Mouse (Mus musculus) heart, embryonic 14.5 days (tissue): Measurements from ENCODE around the gene Taar2. TPM values are rescaled to one million over a fixed set of nuclear protein-coding genes. Genes with fewer than 3 reads are reported as not detected.

Source experiments
- ATAC-seq: fragments of 200-750 bp; cut with Nextera tagmentation; 2 replicates; pipeline ENCODE4 v1.8.0; 2017; ENCODE audit warnings: low read depth, moderate TSS enrichment; ENCODE audit not compliant: insufficient number of reproducible peaks, insufficient read depth, low FRiP score
- H3K27ac ChIP-seq, 2 experiments: fragments of 200-500 bp in 1 of 2; fragments of 300-500 bp in 1 of 2; sonication (generic) in 1 of 2; replicated peaks in 1 of 2; 2 replicates each; pipeline ENCODE4 v1.5.1; 2012 to 2014; ENCODE audit warnings: low read depth in 2 of 2, low read length in 2 of 2, control low read depth in 1 of 2, mild to moderate bottlenecking in 1 of 2, mixed read lengths in 1 of 2; ENCODE audit not compliant: control insufficient read depth in 1 of 2, insufficient read depth in 1 of 2
- H3K27me3 ChIP-seq: fragments of 300-500 bp; sonication (generic); 2 replicates; pipeline ENCODE4 v1.6.1; 2014; ENCODE audit warnings: mild to moderate bottlenecking, low read length, control low read depth; ENCODE audit not compliant: control insufficient read depth, insufficient read depth
- H3K36me3 ChIP-seq: fragments of 300-500 bp; sonication (generic); 2 replicates; pipeline ENCODE4 v1.6.1; 2014; ENCODE audit warnings: mild to moderate bottlenecking, control low read depth, low read length, mixed read lengths; ENCODE audit not compliant: control insufficient read depth, insufficient read depth
- H3K4me1 ChIP-seq, 2 experiments: fragments of 200-500 bp in 1 of 2; fragments of 300-500 bp in 1 of 2; sonication (generic) in 1 of 2; 2 replicates each; pipeline ENCODE4 v1.6.1; 2012 to 2014; ENCODE audit warnings: low read length in 2 of 2, control low read depth in 1 of 2, mixed read lengths in 1 of 2; ENCODE audit not compliant: control insufficient read depth in 2 of 2, insufficient read depth in 2 of 2
- H3K4me2 ChIP-seq: fragments of 300-500 bp; sonication (generic); 2 replicates; pipeline ENCODE4 v1.6.1; 2014; ENCODE audit warnings: mild to moderate bottlenecking, low read length
- H3K4me3 ChIP-seq, 2 experiments: fragments of 200-500 bp in 1 of 2; fragments of 300-500 bp in 1 of 2; sonication (generic) in 1 of 2; 2 replicates each; pipeline ENCODE4 v1.5.1; 2012 to 2014; ENCODE audit warnings: low read length in 2 of 2, mild to moderate bottlenecking in 2 of 2, control low read depth in 1 of 2, low read depth in 1 of 2, moderate library complexity in 1 of 2; ENCODE audit not compliant: control insufficient read depth in 1 of 2, insufficient read depth in 1 of 2
- H3K9ac ChIP-seq: fragments of 300-500 bp; sonication (generic); 2 replicates; pipeline ENCODE4 v1.6.1; 2014; ENCODE audit warnings: mild to moderate bottlenecking, low read length
- H3K9me3 ChIP-seq: fragments of 300-500 bp; sonication (generic); 2 replicates; pipeline ENCODE4 v1.6.1; 2016; ENCODE audit warnings: low read length, control low read depth; ENCODE audit not compliant: control insufficient read depth
- WGBS: fragments of 180-500 bp; shearing (Covaris S2); extraction: QIAGEN DNeasy Blood & Tissue Kit; methylation state at CpG from one replicate; pipeline ENCODE4 v1.1.7; 2014; 5-methylcytosine and 5-hydroxymethylcytosine counted together
- polyA plus RNA-seq: library from polyadenylated mRNA; unstranded; fragments of >200 nt; fragmentation: Nextera tagmentation; extraction: Ambion mirVana; gene quantifications from 2 replicates; pipeline ENCODE4 v1.2.1, GENCODE M21; 2014

The Taar2 gene
- polyA plus RNA-seq, 1 experiment from 2014 or later: not detected

DNA sequence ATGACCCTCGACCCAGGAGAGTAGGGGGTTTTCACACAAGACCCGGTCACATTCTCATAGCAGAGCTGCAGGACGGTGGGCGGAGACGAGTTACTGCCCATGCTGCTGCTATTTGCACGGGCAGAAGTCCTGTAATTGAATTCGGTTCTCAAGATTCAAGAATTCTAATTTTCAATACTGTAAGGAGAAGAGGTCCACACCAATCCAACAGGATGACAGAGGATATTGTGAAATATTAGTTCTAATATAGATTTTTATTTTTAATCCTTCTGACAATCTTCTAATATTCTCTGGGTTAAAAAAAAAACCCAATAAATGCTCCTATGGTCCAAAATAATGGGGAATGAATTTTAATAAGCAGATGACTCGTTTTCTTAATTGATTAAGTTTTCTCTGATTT is 47.2 kb downstream of the Taar2 start, which contains the start of gene Taar6:
Gene Taar6 (minus strand): TSS at position 101 of the 400 bp plus-strand sequence.
- WGBS: 68% methylated on average over 8 of the region's 8 CpGs
- no peaks in the 10 kb centered on the region for H3K36me3 ChIP-seq
- no peak within 1 kb of the TSS for H3K27ac ChIP-seq
- H3K4me2 ChIP-seq: no peak within 1 kb of the TSS
- H3K9me3 ChIP-seq: no peaks in the 10 kb centered on the region
- no peaks in the 10 kb centered on the region for H3K27me3 ChIP-seq
- no peak for ATAC-seq
- no peak within 1 kb of the TSS for H3K4me3 ChIP-seq
- no peaks in the 10 kb centered on the region for H3K4me1 ChIP-seq
- no peak within 1 kb of the TSS for H3K9ac ChIP-seq

DNA sequence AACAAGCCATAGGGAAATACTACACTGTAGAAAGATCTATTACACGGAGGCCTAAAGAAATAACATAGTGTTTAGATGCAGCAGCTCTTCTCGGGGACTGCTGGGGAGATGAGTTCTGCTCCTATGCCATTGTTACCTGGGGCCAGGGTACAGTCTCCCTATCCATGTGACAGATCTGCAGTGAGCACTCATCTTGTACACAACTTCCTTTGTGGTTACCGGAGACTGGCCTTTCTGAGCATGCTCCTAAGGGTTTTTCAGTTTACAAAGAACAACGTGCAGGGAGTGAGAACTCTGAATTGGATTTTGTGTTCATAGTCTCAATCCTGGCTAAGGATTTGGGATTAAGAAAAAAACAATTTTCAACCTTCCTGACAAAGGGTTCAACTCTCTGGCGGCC is 48.0 kb downstream of the Taar2 start:
- WGBS: 72% methylated on average over 5 of the region's 5 CpGs
- Histone ChIP-seq H3K9me3 (no peaks in the 10 kb centered on the region), H3K4me2 (no peak overlapping the region), H3K4me3 (no peak overlapping the region), H3K27ac (no peak overlapping the region), H3K9ac (no peak overlapping the region), H3K27me3 (no peaks in the 10 kb centered on the region), H3K36me3 (no peaks in the 10 kb centered on the region), H3K4me1 (no peaks in the 10 kb centered on the region)
- no peak for ATAC-seq

Other genes with a start within 250 kb of the Taar2 start
- 113 and 122 TPM in 2 replicates for gene Rps12, start 151.3 kb upstream of the Taar2 start, polyA plus RNA-seq
- gene Slc18b1, start 141.6 kb upstream of the Taar2 start, polyA plus RNA-seq: 9.3 and 11.4 TPM in 2 replicates
- gene Vnn3, start 87.1 kb upstream of the Taar2 start, polyA plus RNA-seq: 0.15 and 0.43 TPM in 2 replicates
- 3.7 and 4.5 TPM in 2 replicates for gene Vnn1, start 43.9 kb upstream of the Taar2 start, polyA plus RNA-seq
- not detected in 2 replicates for gene Taar1, start 18.2 kb upstream of the Taar2 start, polyA plus RNA-seq
- not detected in 2 replicates for gene Taar3, start 11.0 kb downstream of the Taar2 start, polyA plus RNA-seq
- not detected in 2 replicates for gene Taar4, start 21.9 kb downstream of the Taar2 start, polyA plus RNA-seq
- not detected in 2 replicates for gene Taar5, start 32.1 kb downstream of the Taar2 start, polyA plus RNA-seq
- not detected in 2 replicates for gene Taar6, start 47.1 kb downstream of the Taar2 start, polyA plus RNA-seq
- gene Taar7a, start 54.9 kb downstream of the Taar2 start, polyA plus RNA-seq: not detected in 2 replicates
- gene Taar7b, start 61.4 kb downstream of the Taar2 start, polyA plus RNA-seq: not detected in 2 replicates
- not detected in 2 replicates for gene Taar7d, start 88.7 kb downstream of the Taar2 start, polyA plus RNA-seq
- gene Taar7e, start 99.0 kb downstream of the Taar2 start, polyA plus RNA-seq: not detected in 2 replicates
- not detected in 2 replicates for gene Taar7f, start 110.9 kb downstream of the Taar2 start, polyA plus RNA-seq
- gene Taar8a, start 137.9 kb downstream of the Taar2 start, polyA plus RNA-seq: not detected in 2 replicates
- gene Taar8b, start 153.7 kb downstream of the Taar2 start, polyA plus RNA-seq: not detected in 2 replicates
- gene Taar8c, start 163.3 kb downstream of the Taar2 start, polyA plus RNA-seq: not detected in 2 replicates
- not detected in 2 replicates for gene Taar9, start 171.0 kb downstream of the Taar2 start, polyA plus RNA-seq
- 87.4 and 91.7 TPM in 2 replicates for gene Stx7, start 210.7 kb downstream of the Taar2 start, polyA plus RNA-seq